Mouse (Mus musculus) lung, embryonic 14.5 days (tissue): Measurements from ENCODE around the gene Celf5. TPM values are rescaled to one million over a fixed set of nuclear protein-coding genes. Genes with fewer than 3 reads are reported as not detected.

Experiments
- ATAC-seq: fragments of 200-750 bp; cut with Nextera tagmentation; 2 replicates; pipeline ENCODE4 v1.8.0; 2017; ENCODE audit warnings: mild to moderate bottlenecking, moderate TSS enrichment, moderate library complexity; ENCODE audit not compliant: insufficient read depth
- DNase-seq: peaks from one replicate; pipeline ENCODE4 v3.0.0-alpha.2; 2015
- H3K27ac ChIP-seq: fragments of 300-500 bp; sonication (generic); 2 replicates; pipeline ENCODE4 v1.5.1; 2014; ENCODE audit warnings: low read depth, mild to moderate bottlenecking, moderate library complexity
- H3K27me3 ChIP-seq: fragments of 300-500 bp; sonication (generic); 2 replicates; pipeline ENCODE4 v1.6.1; 2014; ENCODE audit warnings: low read length, control low read depth; ENCODE audit not compliant: insufficient read depth
- H3K36me3 ChIP-seq: fragments of 300-500 bp; sonication (generic); 2 replicates; pipeline ENCODE4 v1.6.1; 2014; ENCODE audit warnings: control low read depth; ENCODE audit not compliant: insufficient read depth
- H3K4me1 ChIP-seq: fragments of 300-500 bp; sonication (generic); 2 replicates; pipeline ENCODE4 v1.6.1; 2014; ENCODE audit warnings: antibody characterized with exemption, control low read depth; ENCODE audit not compliant: insufficient read depth
- H3K4me2 ChIP-seq: fragments of 300-500 bp; sonication (generic); 2 replicates; pipeline ENCODE4 v1.6.1; 2014; ENCODE audit warnings: mild to moderate bottlenecking
- H3K4me3 ChIP-seq: fragments of 300-500 bp; sonication (generic); 2 replicates; pipeline ENCODE4 v1.5.1; 2014; ENCODE audit warnings: low read depth, low read length
- H3K9ac ChIP-seq: fragments of 300-500 bp; sonication (generic); 2 replicates; pipeline ENCODE4 v1.6.1; 2014
- H3K9me3 ChIP-seq: fragments of 300-500 bp; sonication (generic); 2 replicates; pipeline ENCODE4 v1.6.1; 2016; ENCODE audit warnings: low read depth, low read length, control low read depth
- CTCF ChIP-seq: IDR thresholded peaks from 2 replicates; pipeline ENCODE4 v1.5.1; 2016; ENCODE audit warnings: antibody characterized with exemption, low read depth
- WGBS: fragments of 180-500 bp; shearing (Covaris S2); extraction: QIAGEN DNeasy Blood & Tissue Kit; methylation state at CpG from one replicate; pipeline ENCODE4 v1.1.7; 2014; 5-methylcytosine and 5-hydroxymethylcytosine counted together
- polyA plus RNA-seq: library from polyadenylated mRNA; unstranded; fragments of >200 nt; fragmentation: Nextera tagmentation; extraction: Ambion mirVana; gene quantifications from 2 replicates; pipeline ENCODE4 v1.2.1, GENCODE M21; 2014

Gene Celf5
- polyA plus RNA-seq, 1 experiment from 2014 or later = 0.09 TPM

DNA sequence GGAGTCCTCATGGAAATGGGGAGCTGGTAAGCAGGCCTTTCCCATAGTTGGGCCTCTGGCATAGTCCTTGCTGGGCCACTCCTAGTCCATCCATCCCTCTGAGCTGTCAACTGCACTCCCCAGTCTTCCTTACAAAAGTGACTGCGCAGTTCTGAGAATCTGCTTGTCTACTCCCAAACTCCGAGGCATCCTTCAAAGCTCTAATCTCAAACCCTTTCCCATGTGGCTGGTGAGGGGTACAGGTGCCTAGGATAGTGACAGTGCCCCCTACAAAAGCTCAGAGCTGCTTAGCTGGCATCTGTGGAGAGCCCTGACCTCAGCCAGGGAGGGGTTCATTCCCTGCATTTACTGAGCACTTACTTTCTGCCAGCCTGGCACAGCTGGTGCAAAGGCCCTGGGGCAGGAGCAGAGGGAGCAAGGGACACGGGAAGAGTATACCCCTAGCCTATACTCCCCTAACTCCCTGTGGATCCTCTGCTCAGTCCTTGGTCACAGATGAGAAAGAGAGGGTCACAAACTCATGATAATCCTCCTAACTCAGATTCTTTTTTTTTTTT is 59.8 kb downstream of the Celf5 start:
- H3K4me3 ChIP-seq = no peak overlapping the region
- DNase-seq (no peak), ATAC-seq (no peak)
- 80% methylated on average over 3 of the region's 3 CpGs for WGBS
- H3K9ac ChIP-seq = no peak overlapping the region
- no peaks in the 10 kb centered on the region for H3K9me3 ChIP-seq
- H3K27ac ChIP-seq = no peak overlapping the region
- H3K4me2 ChIP-seq = no peak overlapping the region
- no peak for TF ChIP-seq CTCF
- H3K36me3 ChIP-seq = peaks cover 24% of the 10 kb centered on the region
- H3K27me3 ChIP-seq = no peaks in the 10 kb centered on the region; the same call in 1 of the 2 replicates
- peaks cover 13% of the 10 kb centered on the region for H3K4me1 ChIP-seq

GRCm38 (mm10) chr10:81422191-81422590 is 60.3 kb downstream of the Celf5 start:
- DNase-seq = no peak
- 58% methylated on average over 6 of the region's 6 CpGs for WGBS
- Histone ChIP-seq H3K27ac (no peak overlapping the region), H3K9me3 (no peaks in the 10 kb centered on the region), H3K27me3 (no peaks in the 10 kb centered on the region; the same call in 1 of the 2 replicates), H3K4me3 (no peak overlapping the region), H3K4me1 (peaks cover 15% of the 10 kb centered on the region), H3K36me3 (peaks cover 24% of the 10 kb centered on the region), H3K9ac (no peak overlapping the region), H3K4me2 (no peak overlapping the region)
- no peak for TF ChIP-seq CTCF
- no peak for ATAC-seq

DNA sequence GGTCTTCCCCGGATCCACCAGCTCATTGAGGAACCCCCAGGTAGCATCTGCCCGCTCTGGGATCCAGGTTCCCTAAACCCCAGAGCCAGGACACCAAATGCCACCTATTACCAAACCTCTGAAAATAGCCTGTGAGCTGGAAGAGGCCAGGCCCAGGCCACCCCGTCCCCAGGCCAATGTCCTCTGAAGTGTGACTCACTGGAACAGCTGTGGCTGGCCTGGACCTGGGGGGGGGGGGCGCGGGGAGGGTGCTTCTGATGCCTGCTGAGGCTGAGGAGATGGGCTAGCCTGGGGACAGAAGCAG is 60.8 kb downstream of the Celf5 start:
- WGBS = 78% methylated on average over 5 of the region's 5 CpGs
- Histone ChIP-seq H3K36me3 (peaks cover 24% of the 10 kb centered on the region), H3K9me3 (no peaks in the 10 kb centered on the region), H3K27me3 (no peaks in the 10 kb centered on the region), H3K4me3 (no peak overlapping the region), H3K27ac (no peak overlapping the region), H3K9ac (no peak overlapping the region), H3K4me2 (no peak overlapping the region), H3K4me1 (peaks cover 19% of the 10 kb centered on the region)
- no peak for ATAC-seq
- no peak for DNase-seq
- no peak for TF ChIP-seq CTCF

- DNase-seq (no peak), ATAC-seq (no peak)
- 74% methylated on average over 4 of the region's 4 CpGs for WGBS
- Histone ChIP-seq H3K27ac (no peak overlapping the region), H3K9ac (no peak overlapping the region), H3K36me3 (peaks cover 24% of the 10 kb centered on the region), H3K4me1 (peaks cover 21% of the 10 kb centered on the region), H3K4me3 (no peak overlapping the region), H3K4me2 (no peak overlapping the region), H3K9me3 (no peaks in the 10 kb centered on the region), H3K27me3 (no peaks in the 10 kb centered on the region)
- no peak for TF ChIP-seq CTCF
These were observed 61.3 kb downstream of the Celf5 start for GRCm38 (mm10) chr10:81421041-81421796.

DNA sequence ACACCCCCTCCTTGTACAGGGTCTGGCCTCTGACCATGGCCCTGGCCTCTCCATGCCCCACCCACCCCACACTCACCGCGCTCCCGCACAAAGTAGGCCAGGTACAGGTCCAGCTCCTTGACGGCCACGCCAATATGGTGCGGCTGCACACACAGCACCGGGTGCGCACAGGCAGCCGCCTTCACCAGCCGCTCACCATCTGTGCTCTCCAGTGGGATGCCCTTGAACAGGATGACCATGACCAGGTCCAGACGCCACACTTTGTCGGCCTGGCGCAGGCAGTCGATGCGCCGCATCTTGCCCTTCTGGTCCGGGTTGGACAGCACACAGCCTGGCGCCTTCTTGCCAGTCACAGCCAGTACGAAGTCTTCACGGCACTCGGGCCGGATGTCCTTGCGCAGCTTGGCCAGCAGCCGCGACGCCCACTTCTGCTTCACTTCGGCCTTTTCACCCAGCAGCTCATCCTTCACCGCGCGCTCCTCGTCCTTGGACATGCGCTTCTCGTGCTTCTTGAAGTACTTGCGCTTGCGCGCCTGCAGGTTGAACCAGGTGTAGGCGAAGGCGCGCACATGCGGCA is 62.2 kb downstream of the Celf5 start:
- DNase-seq = no peak

GRCm38 (mm10) chr10:81419111-81419928 is 63.2 kb downstream of the Celf5 start:
- ATAC-seq (no peak), DNase-seq (no peak)
- TF ChIP-seq CTCF = no peak
- WGBS = 87% methylated on average over 10 of the region's 10 CpGs
- Histone ChIP-seq H3K4me2 (no peak overlapping the region), H3K36me3 (peaks cover 24% of the 10 kb centered on the region), H3K27me3 (no peaks in the 10 kb centered on the region), H3K4me3 (no peak overlapping the region), H3K4me1 (peaks cover 27% of the 10 kb centered on the region), H3K9ac (no peak overlapping the region), H3K9me3 (no peaks in the 10 kb centered on the region), H3K27ac (no peak overlapping the region)

More for the DNA sequence above, 62.2 kb downstream of the Celf5 start:
- no peak overlapping the region for H3K4me3 ChIP-seq
- H3K4me1 ChIP-seq = peaks cover 21% of the 10 kb centered on the region
- ATAC-seq = no peak
- H3K9ac ChIP-seq = no peak overlapping the region
- peaks cover 24% of the 10 kb centered on the region for H3K36me3 ChIP-seq
- no peak overlapping the region for H3K4me2 ChIP-seq
- no peak for TF ChIP-seq CTCF
- WGBS = 73% methylated on average over 40 of the region's 40 CpGs
- no peaks in the 10 kb centered on the region for H3K27me3 ChIP-seq
- H3K9me3 ChIP-seq = no peaks in the 10 kb centered on the region
- no peak overlapping the region for H3K27ac ChIP-seq
